In the genomic region with DNA sequence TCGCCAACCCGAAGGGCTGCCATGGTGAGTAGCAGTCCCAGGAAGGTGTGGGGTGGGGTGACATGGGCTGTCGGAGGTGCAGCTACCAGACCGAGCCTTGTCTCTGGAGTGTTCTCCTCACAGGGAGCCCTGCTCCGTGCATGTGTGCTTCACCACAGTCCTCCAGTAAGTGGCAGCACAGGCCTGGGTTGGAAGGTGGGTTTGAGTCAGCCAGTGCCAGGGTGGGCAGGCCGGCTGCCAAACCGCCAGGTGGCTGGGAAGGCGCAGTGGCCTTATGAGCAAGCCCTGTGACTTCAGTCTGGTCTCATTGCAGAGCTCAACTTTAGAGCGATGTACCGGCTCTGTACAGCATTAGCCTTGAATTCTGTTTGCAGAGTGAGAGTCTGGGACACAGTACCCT, we compare ENCODE assay signal across 9 mouse cellular contexts. TPM values are rescaled to one million over a fixed set of nuclear protein-coding genes. Genes with fewer than 3 reads are reported as not detected.
DNase-seq lines count a peak whose midpoint lies in the region; ATAC-seq and TF ChIP-seq lines count a peak whose summit lies in the region.
"Had no signal": no experiment of that assay in that cellular context is flagged by ENCODE, and none has a peak within 500 bp of the region (broad histone marks: within the 10 kb centered on the region; RNA-seq: fewer than 3 reads in every experiment).

No protein-coding gene starts in this region.

- peak; percentile 73 for TF ChIP-seq CTCF in embryonic fibroblast, embryonic 13.5 days (IDR thresholded peaks at IDR 0.05; ENCODE audit: borderline replicate concordance, insufficient read depth, low read length)

- WGBS in heart, embryonic 12.5 days = 40% methylated on average over 10 of the region's 10 CpGs
- WGBS in kidney, embryonic 15.5 days = 41% methylated on average over 10 of the region's 10 CpGs
- WGBS in limb, embryonic 15.5 days = 37% methylated on average over 10 of the region's 10 CpGs

- H3K4me1 ChIP-seq in embryonic fibroblast, embryonic 13.5 days (ENCODE audit: control insufficient read depth, insufficient read depth, low read length) = no peaks in the 10 kb centered on the region
- peaks cover 58% of the 10 kb centered on the region for H3K4me1 ChIP-seq in heart, embryonic 12.5 days (replicated peaks)
- peaks cover 3% of the 10 kb centered on the region; the same call in 1 of the 2 replicates for H3K4me1 ChIP-seq in kidney, embryonic 15.5 days
- H3K4me1 ChIP-seq in limb, embryonic 15.5 days = peaks cover 12% of the 10 kb centered on the region

- no peak overlapping the region for H3K9ac ChIP-seq in heart, embryonic 12.5 days
- no peak overlapping the region for H3K9ac ChIP-seq in kidney, embryonic 15.5 days
- no peak overlapping the region for H3K9ac ChIP-seq in limb, embryonic 15.5 days

- H3K4me3 ChIP-seq in embryonic fibroblast, embryonic 13.5 days (ENCODE audit: insufficient read depth, low read length) = no peak overlapping the region
- no peak overlapping the region for H3K4me3 ChIP-seq in heart, embryonic 12.5 days
- H3K4me3 ChIP-seq in kidney, embryonic 15.5 days (replicated peaks) = no peak overlapping the region
- no peak overlapping the region for H3K4me3 ChIP-seq in limb, embryonic 15.5 days

- no peak overlapping the region for H3K27ac ChIP-seq in embryonic fibroblast, embryonic 13.5 days (ENCODE audit: insufficient read depth, low read length)
- H3K27ac ChIP-seq in heart, embryonic 12.5 days (ENCODE audit: poor library complexity, severe bottlenecking) = no peak overlapping the region
- no peak overlapping the region for H3K27ac ChIP-seq in kidney, embryonic 15.5 days
- H3K27ac ChIP-seq in limb, embryonic 15.5 days = no peak overlapping the region

- no peaks in the 10 kb centered on the region for H3K9me3 ChIP-seq in heart, embryonic 12.5 days (replicated peaks)
- H3K9me3 ChIP-seq in kidney, embryonic 15.5 days (replicated peaks) = no peaks in the 10 kb centered on the region
- H3K9me3 ChIP-seq in limb, embryonic 15.5 days = no peaks in the 10 kb centered on the region

- no peak overlapping the region for H3K4me2 ChIP-seq in heart, embryonic 12.5 days
- no peak overlapping the region for H3K4me2 ChIP-seq in kidney, embryonic 15.5 days
- no peak overlapping the region for H3K4me2 ChIP-seq in limb, embryonic 15.5 days

- peak; percentile 65 for DNase-seq in 3134 (ENCODE audit: extremely low read depth, insufficient read length, low spot score)
- peak; percentile 76 to 88 for DNase-seq in adrenal gland, postnatal 36 days
- peak; percentile 83 for DNase-seq in naive thymus-derived CD4-positive, alpha-beta T cell, adult 2 months (ENCODE audit: low read depth)
- peak; percentile 70 for DNase-seq in splenic B cell, adult 2 months (ENCODE audit: low read depth, low spot score)

- H3K27me3 ChIP-seq in heart, embryonic 12.5 days (replicated peaks) = no peaks in the 10 kb centered on the region
- no peaks in the 10 kb centered on the region for H3K27me3 ChIP-seq in kidney, embryonic 15.5 days
- H3K27me3 ChIP-seq in limb, embryonic 15.5 days = peaks cover 7% of the 10 kb centered on the region; the same call in 1 of the 2 replicates
- H3K27me3 ChIP-seq in splenic B cell, adult 2 months (ENCODE audit: control insufficient read depth, insufficient read depth, low read length, poor library complexity, severe bottlenecking) = no peaks in the 10 kb centered on the region

- no peaks in the 10 kb centered on the region for H3K36me3 ChIP-seq in heart, embryonic 12.5 days
- no peaks in the 10 kb centered on the region for H3K36me3 ChIP-seq in kidney, embryonic 15.5 days
- no peaks in the 10 kb centered on the region for H3K36me3 ChIP-seq in limb, embryonic 15.5 days
- H3K36me3 ChIP-seq in splenic B cell, adult 2 months (ENCODE audit: control insufficient read depth, insufficient read depth, low read length, poor library complexity, severe bottlenecking) = no peaks in the 10 kb centered on the region

- peak; percentile 61 for ATAC-seq in heart, embryonic 12.5 days (ENCODE audit: insufficient number of reproducible peaks, low FRiP score)
- ATAC-seq in kidney, embryonic 15.5 days (replicated peaks; ENCODE audit: low FRiP score) = peak; percentile 86
- peak; percentile 49; the same call in 1 of the 2 replicates for ATAC-seq in limb, embryonic 15.5 days (ENCODE audit: insufficient number of reproducible peaks, low FRiP score, low TSS enrichment, low read depth)

- TF ChIP-seq POLR2A in embryonic fibroblast, embryonic 13.5 days (IDR thresholded peaks at IDR 0.05; ENCODE audit: low read depth, low read length) = no peak

RNA-seq across cellular contexts. Expression of gene Camk1g, which starts 39.9 kb away (rescaled TPM):
- under 1 TPM; 0.26 TPM for total RNA-seq in adrenal gland, postnatal 36 days (2021)
- polyA plus RNA-seq in embryonic fibroblast, embryonic 13.5 days (2011; ENCODE audit: insufficient read length, low read depth, missing spikeins) = not detected in 2 replicates
- 6.9 and 7.1 TPM in 2 replicates for polyA plus RNA-seq in heart, embryonic 12.5 days (2016; fragmentation: Nextera tagmentation; extraction: Ambion mirVana)
- 11.0 and 14.0 TPM in 2 replicates for polyA plus RNA-seq in kidney, embryonic 15.5 days (2015; fragmentation: Nextera tagmentation; extraction: Ambion mirVana)
- 7.4 and 7.8 TPM in 2 replicates for polyA plus RNA-seq in limb, embryonic 15.5 days (2015; fragmentation: Nextera tagmentation; extraction: Ambion mirVana)
- total RNA-seq: MEL had no signal

RNA-seq across cellular contexts. Expression of gene G0s2, which starts 57.2 kb away (rescaled TPM):
- total RNA-seq in adrenal gland, postnatal 36 days (2021) = 100 to 1,000 TPM; 117 to 162 TPM
- 1.5 and 3.4 TPM in 2 replicates for polyA plus RNA-seq in embryonic fibroblast, embryonic 13.5 days (2011; ENCODE audit: insufficient read length, low read depth, missing spikeins)
- polyA plus RNA-seq in heart, embryonic 12.5 days (2016; fragmentation: Nextera tagmentation; extraction: Ambion mirVana) = 36.5 and 38.2 TPM in 2 replicates
- 28.6 and 37.1 TPM in 2 replicates for polyA plus RNA-seq in kidney, embryonic 15.5 days (2015; fragmentation: Nextera tagmentation; extraction: Ambion mirVana)
- 26.5 and 43.2 TPM in 2 replicates for polyA plus RNA-seq in limb, embryonic 15.5 days (2015; fragmentation: Nextera tagmentation; extraction: Ambion mirVana)
- total RNA-seq: MEL had no signal
